Mouse (Mus musculus) layer of hippocampus, adult 9-11 months (tissue): Measurements from ENCODE around the gene Tshr.
"Not testable (repeated sequence)": the region's sequence is repeated elsewhere in the genome, so short reads cannot be mapped to it uniquely, and the experiment has no call there.

Experiments used
- DNase-seq: peaks from one replicate; pipeline ENCODE4 v3.0.0; 2022

The Tshr gene

GRCm38 (mm10) chr12:91384281-91385017 is at the start of gene Tshr, which contains the start of gene Cep128:
Gene Tshr (plus strand): TSS chr12:91384563.
Gene Cep128 (minus strand): TSS chr12:91384409.
- peak; percentile 95 for DNase-seq

GRCm38 (mm10) chr12:91338656-91339055 is 45.7 kb upstream of the Tshr start:
- not testable (repeated sequence) for DNase-seq

GRCm38 (mm10) chr12:91353783-91354182 is 30.6 kb upstream of the Tshr start:
- DNase-seq, result no peak

GRCm38 (mm10) chr12:91369173-91369572 is 15.2 kb upstream of the Tshr start:
- no peak for DNase-seq

GRCm38 (mm10) chr12:91383516-91384264 is 673 bp upstream of the Tshr start:
- DNase-seq, result no peak

GRCm38 (mm10) chr12:91400232-91401048 is 16.1 kb downstream of the Tshr start:
- peak; percentile 73 for DNase-seq

GRCm38 (mm10) chr12:91401049-91401352 is 16.6 kb downstream of the Tshr start:
- no peak for DNase-seq

GRCm38 (mm10) chr12:91410306-91410705 is 25.9 kb downstream of the Tshr start:
- DNase-seq, result no peak

GRCm38 (mm10) chr12:91412461-91413182 is 28.3 kb downstream of the Tshr start:
- no peak for DNase-seq

GRCm38 (mm10) chr12:91415112-91415511 is 30.7 kb downstream of the Tshr start:
- DNase-seq, result no peak

- no peak for DNase-seq
Observed at GRCm38 (mm10) chr12:91416828-91417227, 32.5 kb downstream of the Tshr start.

GRCm38 (mm10) chr12:91418791-91419190 is 34.4 kb downstream of the Tshr start:
- DNase-seq, result peak; percentile 17

GRCm38 (mm10) chr12:91421272-91421671 is 36.9 kb downstream of the Tshr start:
- no peak for DNase-seq

GRCm38 (mm10) chr12:91423125-91423820 is 38.9 kb downstream of the Tshr start:
- peak; percentile 5 for DNase-seq

- no peak for DNase-seq
Observed at GRCm38 (mm10) chr12:91426499-91426898, 42.1 kb downstream of the Tshr start.

GRCm38 (mm10) chr12:91427129-91427528 is 42.8 kb downstream of the Tshr start:
- DNase-seq, result no peak

- no peak for DNase-seq
Observed at GRCm38 (mm10) chr12:91482195-91482733, 97.9 kb downstream of the Tshr start.

- DNase-seq, result no peak
Observed at GRCm38 (mm10) chr12:91486342-91486741, 102.0 kb downstream of the Tshr start.

GRCm38 (mm10) chr12:91488406-91488805 is 104.0 kb downstream of the Tshr start:
- DNase-seq, result no peak

GRCm38 (mm10) chr12:91495497-91496225 is 111.3 kb downstream of the Tshr start:
- DNase-seq, result no peak

GRCm38 (mm10) chr12:91496226-91496558 is 111.8 kb downstream of the Tshr start:
- no peak for DNase-seq
